Mouse (Mus musculus) 416B (cell line): Measurements from ENCODE around the gene Pianp.

Experiments
- DNase-seq: peaks from one replicate; pipeline ENCODE4 v3.0.0; 2011; ENCODE audit warnings: low read depth

Gene Pianp

GRCm38 (mm10) chr6:125008586-125009128, 12.2 kb downstream of the Pianp start:
- peak; percentile 100 for DNase-seq

- no peak for DNase-seq
Observed at GRCm38 (mm10) chr6:125009129-125009180, 12.5 kb downstream of the Pianp start, which contains the start of gene Zfp384. Zfp384 (plus strand) TSS chr6:125009145.

GRCm38 (mm10) chr6:125009181-125010073, 12.9 kb downstream of the Pianp start:
- DNase-seq = peak; percentile 93

- no peak for DNase-seq
Observed at GRCm38 (mm10) chr6:125017682-125018081, 21.2 kb downstream of the Pianp start.

- DNase-seq = peak; percentile 64
Observed at GRCm38 (mm10) chr6:125030532-125030931, 34.0 kb downstream of the Pianp start.

- DNase-seq = no peak
Observed at GRCm38 (mm10) chr6:125031604-125032003, 35.1 kb downstream of the Pianp start.

GRCm38 (mm10) chr6:125038666-125039065, 42.2 kb downstream of the Pianp start:
- DNase-seq = no peak

GRCm38 (mm10) chr6:125039131-125039530, 42.6 kb downstream of the Pianp start:
- DNase-seq = no peak

GRCm38 (mm10) chr6:125039533-125040153, 43.1 kb downstream of the Pianp start, which contains the start of gene Ing4:
Ing4 (plus strand) TSS chr6:125039760.
- peak; percentile 100 for DNase-seq

- DNase-seq = no peak
Observed at GRCm38 (mm10) chr6:125040221-125040620, 43.7 kb downstream of the Pianp start.

GRCm38 (mm10) chr6:125041047-125041446, 44.6 kb downstream of the Pianp start:
- DNase-seq = peak; percentile 94

- no peak for DNase-seq
Observed at GRCm38 (mm10) chr6:125042081-125042480, 45.6 kb downstream of the Pianp start.

GRCm38 (mm10) chr6:125046691-125047090, 50.2 kb downstream of the Pianp start:
- DNase-seq = peak; percentile 88

GRCm38 (mm10) chr6:125049678-125050077, 53.2 kb downstream of the Pianp start, which contains the start of gene Acrbp:
Acrbp (plus strand) TSS chr6:125049689.
- no peak for DNase-seq

GRCm38 (mm10) chr6:125051237-125051636, 54.7 kb downstream of the Pianp start:
- DNase-seq = peak; percentile 47
